Mouse (Mus musculus) liver, embryonic 15.5 days (tissue): Measurements from ENCODE around the gene Fxyd2. TPM values are rescaled to one million over a fixed set of nuclear protein-coding genes. Genes with fewer than 3 reads are reported as not detected.

Experiments
- ATAC-seq: fragments of 200-750 bp; cut with Nextera tagmentation; 2 replicates; pipeline ENCODE4 v1.8.0; 2017; ENCODE audit warnings: moderate number of reproducible peaks, mild to moderate bottlenecking, moderate library complexity; ENCODE audit not compliant: insufficient read depth
- H3K27ac ChIP-seq: fragments of 300-500 bp; sonication (generic); replicated peaks from 2 replicates; pipeline ENCODE4 v1.5.1; 2015; ENCODE audit warnings: mild to moderate bottlenecking, inconsistent platforms
- H3K27me3 ChIP-seq: fragments of 300-500 bp; sonication (generic); 2 replicates; pipeline ENCODE4 v1.6.1; 2015; ENCODE audit warnings: mild to moderate bottlenecking, inconsistent platforms
- H3K36me3 ChIP-seq: fragments of 300-500 bp; sonication (generic); replicated peaks from 2 replicates; pipeline ENCODE4 v1.6.1; 2015; ENCODE audit warnings: moderate library complexity, mild to moderate bottlenecking, inconsistent platforms
- H3K4me1 ChIP-seq: fragments of 300-500 bp; sonication (generic); replicated peaks from 2 replicates; pipeline ENCODE4 v1.6.1; 2015; ENCODE audit warnings: inconsistent platforms
- H3K4me2 ChIP-seq: fragments of 300-500 bp; sonication (generic); 2 replicates; pipeline ENCODE4 v1.6.1; 2015; ENCODE audit warnings: moderate library complexity, mild to moderate bottlenecking, inconsistent platforms
- H3K4me3 ChIP-seq: fragments of 300-500 bp; sonication (generic); replicated peaks from 2 replicates; pipeline ENCODE4 v1.5.1; 2015; ENCODE audit warnings: mild to moderate bottlenecking, inconsistent platforms
- H3K9ac ChIP-seq: fragments of 300-500 bp; sonication (generic); 2 replicates; pipeline ENCODE4 v1.6.1; 2015; ENCODE audit warnings: moderate library complexity, mild to moderate bottlenecking, inconsistent platforms
- H3K9me3 ChIP-seq: fragments of 300-500 bp; sonication (generic); replicated peaks from 2 replicates; pipeline ENCODE4 v1.6.1; 2016; ENCODE audit warnings: inconsistent platforms
- WGBS: fragments of 180-500 bp; shearing (Covaris S2); methylation state at CpG from one replicate; pipeline ENCODE4 v1.1.7; 2015; ENCODE audit warnings: mixed read lengths; ENCODE audit not compliant: insufficient replicate concordance; 5-methylcytosine and 5-hydroxymethylcytosine counted together
- polyA plus RNA-seq: library from polyadenylated mRNA; unstranded; fragments of >200 nt; fragmentation: Nextera tagmentation; extraction: Ambion mirVana; gene quantifications from 2 replicates; pipeline ENCODE4 v1.2.1, GENCODE M21; 2015

Gene Fxyd2
- polyA plus RNA-seq, 1 experiment from 2014 or later, result 0.62 TPM

DNA sequence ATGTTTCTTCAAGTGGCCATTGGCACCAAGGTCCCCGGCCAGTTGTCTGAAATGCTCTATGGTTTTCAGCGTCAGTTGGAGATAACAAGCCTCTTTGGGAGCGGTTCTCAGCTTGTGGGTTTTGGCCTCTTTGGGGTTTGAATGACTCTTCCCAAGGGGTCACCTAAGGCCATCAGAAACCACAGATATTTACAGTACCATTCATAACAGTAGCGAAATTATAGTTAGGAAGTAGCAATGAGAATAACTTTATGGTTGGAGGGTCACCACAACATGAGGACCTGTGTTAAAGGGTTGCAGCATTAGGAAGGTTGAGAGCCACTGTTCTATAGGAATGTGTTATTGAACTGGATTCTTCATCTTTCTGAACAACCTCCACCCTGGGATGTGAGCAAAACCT, 51.9 kb downstream of the Fxyd2 start:
- H3K27ac ChIP-seq, result no peak overlapping the region
- no peak overlapping the region for H3K4me3 ChIP-seq
- H3K9me3 ChIP-seq, result no peaks in the 10 kb centered on the region
- no peaks in the 10 kb centered on the region for H3K36me3 ChIP-seq
- 40% methylated on average over 4 of the region's 4 CpGs for WGBS
- no peak for ATAC-seq
- H3K4me1 ChIP-seq, result no peaks in the 10 kb centered on the region
- peaks cover 5% of the 10 kb centered on the region; the same call in 1 of the 2 replicates for H3K27me3 ChIP-seq
- no peak overlapping the region for H3K4me2 ChIP-seq
- H3K9ac ChIP-seq, result no peak overlapping the region

DNA sequence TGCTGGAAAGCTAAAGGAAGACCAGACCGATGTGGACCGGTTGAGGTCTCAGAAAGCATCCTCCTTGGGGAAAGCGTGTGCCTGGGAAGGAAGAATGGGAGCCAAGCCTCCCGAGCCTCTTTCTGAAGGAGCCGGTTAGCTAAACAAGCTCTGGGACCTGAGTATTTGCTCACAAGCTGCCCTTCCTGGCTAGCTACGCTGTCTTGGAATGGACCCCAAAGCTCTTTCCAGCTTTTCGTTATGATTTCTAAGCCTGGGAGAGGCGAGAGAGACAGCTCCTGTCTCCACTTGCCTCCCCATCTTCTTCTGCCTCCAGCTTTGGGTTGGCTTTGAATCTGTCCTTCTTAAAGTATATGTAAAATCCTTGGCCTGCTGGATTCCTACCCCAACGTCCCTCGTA, 54.6 kb downstream of the Fxyd2 start:
- no peaks in the 10 kb centered on the region for H3K27me3 ChIP-seq
- H3K4me1 ChIP-seq, result no peaks in the 10 kb centered on the region
- H3K9ac ChIP-seq, result no peak overlapping the region
- 74% methylated on average over 10 of the region's 10 CpGs for WGBS
- H3K36me3 ChIP-seq, result no peaks in the 10 kb centered on the region
- no peaks in the 10 kb centered on the region for H3K9me3 ChIP-seq
- ATAC-seq, result no peak
- no peak overlapping the region for H3K4me3 ChIP-seq
- no peak overlapping the region for H3K4me2 ChIP-seq
- H3K27ac ChIP-seq, result no peak overlapping the region

DNA sequence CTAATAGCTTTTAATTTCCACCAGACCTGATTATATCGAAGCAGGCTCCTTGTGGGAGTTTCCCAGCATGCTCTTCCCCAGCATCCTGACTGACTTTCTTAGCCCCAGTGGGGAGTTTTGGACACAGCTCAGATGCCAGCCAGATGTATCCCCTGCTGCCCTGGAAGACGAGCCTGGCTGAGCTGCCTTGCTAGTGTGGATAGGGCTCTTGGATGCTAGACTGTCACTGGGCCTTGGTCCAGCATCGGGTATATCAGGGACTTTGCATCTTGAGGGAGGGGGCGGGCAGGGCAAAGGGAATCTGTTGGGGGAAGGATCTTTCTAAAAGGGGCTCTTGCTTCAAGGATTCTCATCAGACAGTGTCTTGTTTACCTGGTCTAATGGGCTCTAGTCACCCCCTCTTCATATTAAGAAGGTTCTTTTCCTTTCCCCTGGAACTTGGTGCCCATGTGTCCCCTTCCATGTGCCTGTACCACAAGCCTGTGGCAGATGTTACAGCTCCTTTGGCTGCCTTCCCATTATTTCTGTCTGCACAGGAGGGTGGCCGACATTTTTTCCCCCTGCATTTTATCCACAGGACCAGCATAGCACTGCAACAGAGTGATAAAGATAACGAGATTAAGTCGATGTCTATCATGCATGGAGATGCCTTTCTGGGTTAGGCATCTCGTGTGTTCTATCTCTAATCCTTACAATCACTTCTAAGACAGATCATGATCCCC, 55.6 kb downstream of the Fxyd2 start:
- H3K4me2 ChIP-seq, result no peak overlapping the region
- no peaks in the 10 kb centered on the region for H3K27me3 ChIP-seq
- WGBS, result 42% methylated on average over 8 of the region's 8 CpGs

DNA sequence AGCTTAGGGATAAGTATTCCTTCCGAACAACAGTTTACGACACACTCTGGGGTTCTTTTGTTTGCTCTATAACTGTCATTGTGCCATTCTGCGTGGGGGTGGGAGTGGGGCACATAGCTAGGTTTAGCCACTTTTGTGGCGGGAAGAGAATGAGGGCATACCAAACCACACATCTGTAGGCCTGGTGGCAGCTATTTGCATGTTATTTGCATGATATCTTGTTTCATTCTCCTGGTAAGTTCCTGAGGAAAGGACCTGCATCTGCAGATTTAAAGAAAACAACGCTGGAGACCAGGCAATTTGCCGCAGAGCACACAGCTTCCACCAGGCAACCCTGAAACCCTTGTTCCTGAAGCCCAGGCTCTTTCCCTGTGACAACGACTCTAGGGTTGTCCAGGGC, 57.7 kb downstream of the Fxyd2 start:
- Histone ChIP-seq H3K9ac (no peak overlapping the region), H3K4me3 (no peak overlapping the region), H3K9me3 (no peaks in the 10 kb centered on the region), H3K4me2 (no peak overlapping the region), H3K4me1 (no peaks in the 10 kb centered on the region), H3K27me3 (no peaks in the 10 kb centered on the region), H3K36me3 (no peaks in the 10 kb centered on the region), H3K27ac (no peak overlapping the region)
- WGBS, result 34% methylated on average over 7 of the region's 7 CpGs
- no peak for ATAC-seq

More for the DNA sequence above, 55.6 kb downstream of the Fxyd2 start:
- no peaks in the 10 kb centered on the region for H3K9me3 ChIP-seq
- H3K27ac ChIP-seq, result no peak overlapping the region
- no peaks in the 10 kb centered on the region for H3K36me3 ChIP-seq
- no peak overlapping the region for H3K9ac ChIP-seq
- H3K4me3 ChIP-seq, result no peak overlapping the region
- ATAC-seq, result no peak
- H3K4me1 ChIP-seq, result no peaks in the 10 kb centered on the region

DNA sequence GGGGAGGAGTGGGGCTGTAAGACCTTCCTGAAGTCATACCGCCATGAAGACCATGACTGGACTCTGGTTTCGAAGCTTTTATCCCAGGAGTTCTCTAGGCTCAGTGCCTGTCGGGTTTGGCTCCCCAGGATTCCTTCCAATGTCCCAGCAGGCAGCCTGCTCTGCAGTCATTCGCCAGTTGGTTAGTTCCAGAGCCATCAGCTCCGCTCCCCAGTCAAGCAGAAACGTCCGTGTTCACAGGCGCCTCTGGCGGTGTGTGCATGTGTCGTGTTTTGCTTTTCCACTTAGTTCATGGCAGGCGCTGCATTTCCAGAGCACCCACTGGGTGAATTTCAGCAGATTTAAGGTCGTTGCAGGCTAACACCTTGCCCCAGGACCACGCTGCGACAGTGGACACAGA, 58.9 kb downstream of the Fxyd2 start:
- ATAC-seq, result no peak
- Histone ChIP-seq H3K36me3 (no peaks in the 10 kb centered on the region), H3K27me3 (no peaks in the 10 kb centered on the region), H3K4me3 (no peak overlapping the region), H3K27ac (no peak overlapping the region), H3K4me2 (no peak overlapping the region), H3K9ac (no peak overlapping the region), H3K4me1 (no peaks in the 10 kb centered on the region), H3K9me3 (no peaks in the 10 kb centered on the region)
- 55% methylated on average over 14 of the region's 14 CpGs for WGBS

Other genes starting within 250 kb of the Fxyd2 start
- 0.07 TPM in 2 replicates for gene BC049352, start 217.7 kb upstream of the Fxyd2 start, polyA plus RNA-seq
- 0.07 TPM in 1 of 2 replicates, not detected in the other for gene Tmprss4, start 195.6 kb upstream of the Fxyd2 start, polyA plus RNA-seq
- gene Il10ra, start 130.5 kb upstream of the Fxyd2 start, polyA plus RNA-seq, result 1.9 and 2.4 TPM in 2 replicates
- gene Tmprss13, start 80.6 kb upstream of the Fxyd2 start, polyA plus RNA-seq, result not detected in 2 replicates
- 1.9 TPM in 2 replicates for gene Fxyd6, start 29.5 kb upstream of the Fxyd2 start, polyA plus RNA-seq
- 0.01 TPM in 1 of 2 replicates, not detected in the other for gene Dscaml1, start 27.0 kb downstream of the Fxyd2 start, polyA plus RNA-seq